ENCODE assay signal across 8 mouse cellular contexts in the genomic region with DNA sequence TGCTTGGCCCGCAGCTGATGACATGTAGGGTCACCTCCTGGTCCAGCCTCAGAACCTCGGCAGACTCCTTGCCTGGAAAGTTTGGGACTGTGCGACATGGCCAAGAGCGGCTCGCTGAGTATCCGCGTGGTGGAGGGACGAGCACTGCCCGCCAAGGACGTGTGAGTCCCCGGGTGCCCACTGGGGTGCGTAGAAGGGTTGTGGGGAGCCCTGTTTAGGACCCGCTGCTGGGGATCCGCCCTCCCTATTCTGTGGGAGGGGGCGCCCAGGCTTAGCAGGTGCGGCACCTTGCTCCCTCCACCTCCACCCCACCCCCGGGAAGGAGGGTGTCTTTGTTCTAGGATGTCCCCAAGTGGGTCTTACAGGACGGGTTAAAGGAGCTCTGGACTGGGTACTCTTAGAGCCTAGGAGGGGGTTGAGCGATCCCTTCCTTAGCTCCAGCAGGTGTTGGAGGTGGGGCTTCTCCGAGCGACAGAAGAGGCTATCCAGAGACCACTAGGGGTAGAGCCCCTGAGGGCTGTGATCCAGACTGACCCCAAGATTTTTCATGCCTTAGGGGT. TPM values are rescaled to one million over a fixed set of nuclear protein-coding genes. Genes with fewer than 3 reads are reported as not detected.
A peak's percentile ranks its signal among the peaks of the same experiment; 100 is the strongest.
DNase-seq lines count a peak whose midpoint lies in the region; ATAC-seq lines count a peak whose summit lies in the region.

No protein-coding gene starts in this region.

- intact Hi-C loops in heart, postnatal 25 days (cut with DNase I) = no loop called here

- H3K4me3 ChIP-seq in heart, embryonic 14.5 days (ENCODE audit: control insufficient read depth in 1 of 2, insufficient read depth in 1 of 2, low read depth in 1 of 2, low read length in 2 of 2) = peak overlapping the region; percentile 22 to 34
- peak overlapping the region; percentile 30 for H3K4me3 ChIP-seq in intestine, embryonic 15.5 days (replicated peaks)
- H3K4me3 ChIP-seq in neural tube, embryonic 15.5 days (replicated peaks) = peak overlapping the region; percentile 30

- H3K9ac ChIP-seq in heart, embryonic 14.5 days (ENCODE audit: low read length) = no peak overlapping the region
- 0 out of 2 replicates have a peak overlapping the region, but pooled peaks have one; percentile 8 for H3K9ac ChIP-seq in intestine, embryonic 15.5 days
- H3K9ac ChIP-seq in neural tube, embryonic 15.5 days (replicated peaks) = no peak overlapping the region

- H3K9me3 ChIP-seq in heart, embryonic 14.5 days (ENCODE audit: control insufficient read depth, low read length) = no peaks in the 10 kb centered on the region
- H3K9me3 ChIP-seq in intestine, embryonic 15.5 days = no peaks in the 10 kb centered on the region
- H3K9me3 ChIP-seq in neural tube, embryonic 15.5 days (replicated peaks) = no peaks in the 10 kb centered on the region

- H3K27me3 ChIP-seq in heart, embryonic 14.5 days (ENCODE audit: control insufficient read depth, insufficient read depth, low read length) = peaks cover 42% of the 10 kb centered on the region
- peaks cover 39% of the 10 kb centered on the region for H3K27me3 ChIP-seq in intestine, embryonic 15.5 days (replicated peaks)
- H3K27me3 ChIP-seq in neural tube, embryonic 15.5 days (replicated peaks) = peaks cover 57% of the 10 kb centered on the region

- WGBS in heart, embryonic 14.5 days = 4% methylated on average over 21 of the region's 21 CpGs
- 4% methylated on average over 21 of the region's 21 CpGs for WGBS in intestine, embryonic 15.5 days
- WGBS in neural tube, embryonic 15.5 days = 3% methylated on average over 21 of the region's 21 CpGs

- no peak for DNase-seq in heart, postnatal 25 days (ENCODE audit: low spot score)
- peak; percentile 68 for DNase-seq in A20 (ENCODE audit: low read depth, low spot score)
- peak; percentile 23 for DNase-seq in embryo, embryonic 11 days
- no peak for DNase-seq in layer of hippocampus, adult 9-10 months (ENCODE audit: low spot score)
- no peak for DNase-seq in adrenal gland, adult (ENCODE audit: inconsistent age in 2 of 2, low spot score in 1 of 2)

- no peaks in the 10 kb centered on the region for H3K36me3 ChIP-seq in heart, embryonic 14.5 days (ENCODE audit: control insufficient read depth, insufficient read depth, low read length)
- H3K36me3 ChIP-seq in intestine, embryonic 15.5 days = no peaks in the 10 kb centered on the region
- no peaks in the 10 kb centered on the region for H3K36me3 ChIP-seq in neural tube, embryonic 15.5 days

- peak; percentile 28; the same call in 1 of the 2 replicates for ATAC-seq in heart, embryonic 14.5 days (ENCODE audit: insufficient number of reproducible peaks, insufficient read depth, low FRiP score, low read depth)
- peak; percentile 63 for ATAC-seq in intestine, embryonic 15.5 days
- 0 out of 2 replicates have a peak, but pooled peaks have one; percentile 24 for ATAC-seq in neural tube, embryonic 15.5 days (ENCODE audit: low FRiP score)

- peaks cover 5 to 14% of the 10 kb centered on the region in 2 experiments for H3K4me1 ChIP-seq in heart, embryonic 14.5 days (ENCODE audit: control insufficient read depth in 2 of 2, insufficient read depth in 2 of 2, low read length in 2 of 2)
- peaks cover 10% of the 10 kb centered on the region for H3K4me1 ChIP-seq in intestine, embryonic 15.5 days (replicated peaks)
- peaks cover 16% of the 10 kb centered on the region for H3K4me1 ChIP-seq in neural tube, embryonic 15.5 days

- H3K27ac ChIP-seq in heart, embryonic 14.5 days (replicated peaks in 1 of 2; ENCODE audit: control insufficient read depth in 1 of 2, insufficient read depth in 1 of 2, low read depth in 2 of 2, low read length in 2 of 2) = no peak overlapping the region
- no peak overlapping the region for H3K27ac ChIP-seq in intestine, embryonic 15.5 days
- no peak overlapping the region for H3K27ac ChIP-seq in neural tube, embryonic 15.5 days (replicated peaks)

- peak overlapping the region; percentile 69 for H3K4me2 ChIP-seq in heart, embryonic 14.5 days (ENCODE audit: low read length)
- peak overlapping the region; percentile 71 for H3K4me2 ChIP-seq in intestine, embryonic 15.5 days (replicated peaks)
- peak overlapping the region; percentile 50 for H3K4me2 ChIP-seq in neural tube, embryonic 15.5 days

RNA-seq across cellular contexts. Expression of gene Rasal1, which starts 0.8 kb away (rescaled TPM):
- 0.54 TPM in 1 of 2 replicates, not detected in the other for polyA plus RNA-seq in heart, embryonic 14.5 days (2014; fragmentation: Nextera tagmentation; extraction: Ambion mirVana)
- total RNA-seq in heart, postnatal 25 days (2021) = not detected
- polyA plus RNA-seq in intestine, embryonic 15.5 days (2015; fragmentation: Nextera tagmentation; extraction: Ambion mirVana) = 0.49 and 1.0 TPM in 2 replicates
- polyA plus RNA-seq in neural tube, embryonic 15.5 days (2015; fragmentation: Nextera tagmentation; extraction: Ambion mirVana) = 0.24 and 0.93 TPM in 2 replicates

RNA-seq across cellular contexts. Expression of gene Cfap73, which starts 15.4 kb away (rescaled TPM):
- not detected in 2 replicates for polyA plus RNA-seq in heart, embryonic 14.5 days (2014; fragmentation: Nextera tagmentation; extraction: Ambion mirVana)
- total RNA-seq in heart, postnatal 25 days (2021) = not detected
- polyA plus RNA-seq in intestine, embryonic 15.5 days (2015; fragmentation: Nextera tagmentation; extraction: Ambion mirVana) = not detected in 2 replicates
- 0.33 and 0.80 TPM in 2 replicates for polyA plus RNA-seq in neural tube, embryonic 15.5 days (2015; fragmentation: Nextera tagmentation; extraction: Ambion mirVana)

RNA-seq across cellular contexts. Expression of gene Ddx54, which starts 36.9 kb away (rescaled TPM):
- 17.9 and 18.9 TPM in 2 replicates for polyA plus RNA-seq in heart, embryonic 14.5 days (2014; fragmentation: Nextera tagmentation; extraction: Ambion mirVana)
- total RNA-seq in heart, postnatal 25 days (2021) = 10 to 100 TPM; 20.1 to 21.4 TPM
- polyA plus RNA-seq in intestine, embryonic 15.5 days (2015; fragmentation: Nextera tagmentation; extraction: Ambion mirVana) = 47.5 and 49.3 TPM in 2 replicates
- polyA plus RNA-seq in neural tube, embryonic 15.5 days (2015; fragmentation: Nextera tagmentation; extraction: Ambion mirVana) = 35.7 and 42.0 TPM in 2 replicates

RNA-seq across cellular contexts. Expression of gene Rita1, which starts 37.1 kb away (rescaled TPM):
- 5.6 and 6.2 TPM in 2 replicates for polyA plus RNA-seq in heart, embryonic 14.5 days (2014; fragmentation: Nextera tagmentation; extraction: Ambion mirVana)
- total RNA-seq in heart, postnatal 25 days (2021) = 10 to 100 TPM; 15.4 to 18.7 TPM
- polyA plus RNA-seq in intestine, embryonic 15.5 days (2015; fragmentation: Nextera tagmentation; extraction: Ambion mirVana) = 10.6 and 11.4 TPM in 2 replicates
- polyA plus RNA-seq in neural tube, embryonic 15.5 days (2015; fragmentation: Nextera tagmentation; extraction: Ambion mirVana) = 29.4 and 34.0 TPM in 2 replicates

Comparison
In these comparisons a context has a peak if more than half of its experiments do, and no peak if none do; other contexts are left out.
1. DNase-seq: peak in A20 (single experiment) and embryo, embryonic 11 days (single experiment); none in heart, postnatal 25 days (single experiment), layer of hippocampus, adult 9-10 months (single experiment) and adrenal gland, adult (0 of 2).
2. Peak in every context shown above with its lines, with median percentiles within 50 percentile points of each other: ATAC-seq, H3K4me2 ChIP-seq and H3K4me3 ChIP-seq.